Mouse (Mus musculus) layer of hippocampus, postnatal 14 days (tissue): ENCODE data around the gene Oas1c. TPM values are rescaled to one million over a fixed set of nuclear protein-coding genes. Genes with fewer than 3 reads are reported as not detected.
A peak's percentile ranks its signal among the peaks of the same experiment; 100 is the strongest.

Experiments
- DNase-seq, 2 experiments: peaks; one replicate each; pipeline ENCODE4 v3.0.0; 2021 to 2022; ENCODE audit warnings: low spot score in 2 of 2, mixed read lengths in 1 of 2
- microRNA-seq, 2 experiments: library from miRNA; unstranded; fragments of <30 nt; microRNA quantifications; one replicate each; pipeline ENCODE4 v1.2.0; 2021
- total RNA-seq, 2 experiments: library from RNA; stranded (reverse); gene quantifications; 2 replicates each; pipeline ENCODE4 v1.2.3; 2021

Oas1c gene
- total RNA-seq, 2 experiments from 2014 or later, result 0.41 to 0.69 TPM

DNA sequence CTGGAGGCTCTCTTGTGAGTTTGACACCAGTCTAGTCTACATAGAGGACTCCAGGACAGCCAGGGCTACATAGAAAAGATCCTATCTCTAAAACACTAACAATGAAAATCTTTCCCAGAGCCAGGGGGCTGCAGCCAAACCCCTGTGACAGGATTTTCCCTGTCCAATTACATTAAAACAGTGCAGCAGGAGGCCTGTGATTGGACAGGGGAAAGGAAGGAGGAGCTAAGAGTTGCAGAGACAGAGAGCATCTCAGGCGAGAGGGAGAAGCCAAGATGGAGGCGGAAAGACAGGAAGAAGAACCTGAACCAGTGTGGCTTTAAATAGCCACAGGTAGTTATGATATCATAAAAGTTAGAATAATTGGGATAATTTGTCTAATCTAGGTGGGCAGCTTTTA, 29.9 kb downstream of the Oas1c start:
- DNase-seq, result no peak

DNA sequence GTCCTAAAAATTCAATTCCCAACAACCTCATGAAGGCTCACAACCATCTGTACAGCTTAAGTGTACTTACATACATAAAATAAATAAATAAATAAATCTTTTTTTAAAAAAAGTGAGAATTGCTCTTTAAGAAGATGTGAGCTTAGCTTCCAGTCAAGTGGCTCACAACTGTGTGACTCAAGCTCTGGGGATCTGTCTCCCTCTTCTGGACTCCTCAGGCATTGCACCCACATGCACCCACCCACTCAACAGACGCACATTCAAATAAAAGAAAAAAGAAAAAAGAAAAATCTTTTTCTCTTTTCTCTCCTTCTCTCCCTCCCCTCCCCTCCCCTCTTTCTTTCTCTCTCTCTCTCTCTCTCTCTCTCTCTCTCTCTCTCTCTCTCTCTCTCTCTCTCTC, 30.7 kb downstream of the Oas1c start:
- DNase-seq, result no peak

DNA sequence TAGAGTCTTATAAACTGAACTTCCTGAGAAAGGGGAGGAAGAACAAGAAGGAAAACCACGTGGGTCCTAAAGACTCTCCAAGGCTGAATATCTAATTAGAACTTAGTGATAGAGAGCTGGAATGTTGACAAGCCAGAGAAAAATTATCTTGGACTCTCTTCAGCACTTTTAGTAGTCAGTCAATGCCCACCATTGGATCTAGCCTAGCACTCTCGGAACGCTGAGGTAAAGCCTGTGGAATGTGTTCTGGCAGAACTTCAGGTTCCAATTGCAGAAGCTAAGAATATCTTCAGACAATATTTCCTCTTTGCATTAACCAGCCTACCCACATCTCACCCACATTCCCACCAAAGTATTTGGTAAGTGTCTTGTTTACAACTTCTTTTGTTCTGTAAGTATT, 32.4 kb downstream of the Oas1c start:
- DNase-seq, result peak in 1 of 2 experiments; percentile 9

DNA sequence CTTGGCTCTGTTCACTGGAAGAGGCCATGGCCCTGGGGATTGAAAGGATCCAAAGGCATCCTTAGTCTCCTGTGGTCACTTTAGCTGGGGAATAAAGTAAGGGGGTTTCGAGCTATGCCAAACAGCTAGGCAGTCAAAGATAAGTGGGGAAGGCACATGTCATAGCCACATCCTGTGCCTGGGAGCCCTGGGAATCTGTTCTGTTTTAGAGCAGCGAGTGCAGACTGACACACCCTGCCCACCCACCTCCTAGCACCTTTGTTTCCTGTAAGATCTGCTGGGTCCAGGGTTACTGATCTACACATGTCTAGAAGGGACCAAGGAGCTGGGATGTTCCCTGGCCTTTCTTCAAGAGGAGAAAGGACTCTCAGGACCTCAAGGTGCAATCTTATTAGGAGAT, 33.4 kb downstream of the Oas1c start:
- DNase-seq, result no peak

DNA sequence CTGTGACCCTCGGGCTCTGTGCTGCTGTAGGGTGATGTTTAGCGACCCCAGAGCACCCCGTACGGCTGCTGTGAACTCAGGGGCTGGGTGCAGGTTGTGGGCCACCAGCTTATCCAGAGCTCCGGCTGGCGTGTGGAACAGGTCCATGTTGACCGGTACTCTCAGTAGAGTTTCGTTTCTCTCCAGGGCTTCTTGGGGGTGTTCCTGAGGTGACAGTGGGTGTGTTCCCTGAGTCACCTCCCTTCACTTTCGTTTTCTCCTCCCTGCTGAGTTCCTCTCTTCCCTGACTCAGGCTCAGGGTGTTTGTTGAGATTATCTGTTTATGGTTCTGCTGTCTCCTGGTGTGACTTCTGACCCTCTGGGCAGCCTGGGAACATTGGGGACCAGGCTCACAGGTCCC, 34.8 kb downstream of the Oas1c start, which contains the start of gene Oas3:
Gene Oas3, minus strand, starts transcription at position 184 of the 400 bp plus-strand sequence.
- no peak for DNase-seq

DNA sequence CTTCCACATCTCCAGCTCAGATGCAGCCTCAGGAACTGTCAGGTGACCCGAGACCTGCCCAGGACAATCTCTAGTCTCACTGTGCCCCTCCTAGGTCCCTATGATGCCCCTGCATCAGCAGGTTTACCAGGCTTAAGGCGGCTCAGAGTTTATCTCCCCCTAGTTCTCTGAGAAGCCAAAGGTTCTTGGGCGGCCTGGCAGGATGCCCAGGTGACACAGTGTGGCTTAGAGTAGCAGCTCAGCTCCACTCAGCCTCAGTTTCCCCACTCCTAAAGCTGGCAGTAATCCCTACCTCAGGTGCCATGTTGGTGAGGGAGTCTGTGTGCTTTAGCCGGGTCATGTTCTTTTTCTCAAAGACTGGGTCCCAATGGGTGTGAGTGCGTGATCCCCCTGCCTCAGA, 35.5 kb downstream of the Oas1c start:
- no peak for DNase-seq

DNA sequence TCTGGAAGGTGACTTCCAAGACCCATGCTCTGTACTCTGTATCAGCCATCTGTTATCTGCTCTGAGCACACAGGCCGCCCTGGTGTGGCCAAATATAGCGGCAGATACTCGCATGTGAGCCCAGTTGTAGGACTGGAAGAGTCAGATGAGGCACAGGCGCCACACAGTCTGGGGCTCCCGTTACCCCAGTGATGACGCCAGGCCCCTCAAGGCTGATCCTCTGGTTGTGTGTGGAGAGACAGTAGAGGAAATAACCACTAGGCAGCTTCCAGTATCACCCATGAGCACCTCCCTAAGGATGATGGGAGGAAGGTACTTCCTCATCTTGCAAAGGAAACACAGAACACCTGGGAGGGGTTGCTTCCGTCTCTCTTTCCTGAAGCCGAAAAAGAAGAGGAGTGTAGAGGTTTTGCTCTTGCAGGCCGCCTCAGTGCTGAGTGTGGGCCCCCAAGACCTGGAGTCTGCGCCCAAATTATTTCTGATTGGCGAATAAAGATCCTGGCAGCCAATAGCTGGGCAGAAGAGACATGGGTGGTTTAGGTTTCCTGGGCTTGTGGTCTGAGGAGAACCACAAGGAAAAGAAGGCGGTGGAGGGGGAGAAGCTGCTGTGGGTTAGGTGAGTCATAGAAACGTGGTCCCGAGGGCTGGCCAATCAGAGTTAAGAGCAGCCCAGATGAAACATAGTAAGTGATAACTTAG, 36.9 kb downstream of the Oas1c start:
- DNase-seq, result no peak

DNA sequence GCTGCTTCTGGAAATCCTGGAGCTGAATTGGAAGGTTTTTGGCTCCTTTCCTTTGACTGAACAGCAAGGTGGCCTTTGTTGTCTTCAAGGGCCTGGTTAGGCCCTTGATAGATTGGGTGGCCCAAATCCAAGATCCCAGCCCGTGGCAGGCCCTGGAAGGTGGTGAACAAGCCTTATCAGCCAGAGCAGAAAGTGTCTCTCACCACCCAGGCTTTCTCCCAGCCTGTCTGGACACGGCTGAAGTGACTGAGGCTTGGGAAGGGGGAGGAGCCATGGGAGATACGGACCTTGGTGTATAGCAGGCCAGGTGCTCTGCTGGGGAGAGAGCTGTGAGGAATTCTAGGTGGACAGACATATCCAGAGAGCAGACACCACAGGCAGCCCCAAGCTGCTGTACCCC, 42.9 kb downstream of the Oas1c start:
- DNase-seq, result no peak

DNA sequence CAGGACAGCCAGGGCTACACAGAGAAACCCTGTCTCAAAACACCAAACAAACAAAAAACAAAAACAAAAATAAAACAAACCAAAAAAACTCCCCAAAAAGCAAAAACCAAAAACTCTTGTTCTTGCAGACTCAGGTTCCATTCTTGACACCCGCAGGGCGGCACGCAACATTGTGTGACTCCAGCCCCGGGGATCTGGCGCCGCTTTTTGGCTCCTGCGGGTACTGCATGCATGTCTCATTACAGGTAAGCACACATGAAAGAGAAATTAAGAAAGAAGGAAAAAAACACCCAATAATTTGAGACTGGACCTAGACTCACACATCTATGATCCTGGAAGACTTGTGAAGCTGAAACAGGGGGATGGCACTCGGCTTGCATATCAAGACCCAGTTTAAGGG, 47.3 kb downstream of the Oas1c start:
- DNase-seq, result no peak

DNA sequence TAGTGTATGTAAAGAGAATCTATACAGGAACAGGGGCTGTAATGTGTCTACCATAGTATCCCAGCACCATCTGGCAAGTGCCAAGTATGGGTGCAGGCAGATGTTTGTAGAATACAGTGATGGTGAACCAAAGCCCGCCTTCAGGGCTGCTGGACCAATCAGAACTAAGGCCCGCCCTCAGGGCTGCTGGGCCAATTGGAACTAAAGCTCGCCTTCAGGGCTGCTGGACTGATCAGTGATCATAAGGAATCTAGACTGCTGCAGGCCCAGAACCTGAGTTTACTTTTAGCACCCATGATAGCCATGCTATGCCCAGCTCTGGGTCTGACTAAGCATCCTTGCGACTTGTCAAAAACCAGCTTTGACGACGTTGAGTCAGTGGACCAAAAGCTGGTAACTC, 50.4 kb downstream of the Oas1c start:
- no peak for DNase-seq

DNA sequence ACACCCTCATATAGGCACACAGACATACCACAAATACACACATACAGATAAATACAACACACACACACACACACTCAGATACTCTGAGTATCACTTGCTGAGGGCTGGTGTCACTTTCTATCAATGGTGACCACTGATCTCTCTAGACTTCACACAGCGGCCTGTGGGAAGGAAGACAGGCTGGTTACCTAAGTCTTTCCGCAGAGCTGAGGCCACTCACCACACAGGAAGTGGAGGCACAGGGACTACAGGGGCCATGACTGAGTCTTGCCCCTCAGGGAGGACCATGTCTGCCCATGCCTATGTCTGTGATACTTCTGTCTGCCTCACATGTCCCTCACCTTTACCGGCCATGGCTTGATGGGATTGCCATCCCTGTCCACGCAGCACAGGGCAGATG, 58.1 kb downstream of the Oas1c start:
- DNase-seq, result no peak

DNA sequence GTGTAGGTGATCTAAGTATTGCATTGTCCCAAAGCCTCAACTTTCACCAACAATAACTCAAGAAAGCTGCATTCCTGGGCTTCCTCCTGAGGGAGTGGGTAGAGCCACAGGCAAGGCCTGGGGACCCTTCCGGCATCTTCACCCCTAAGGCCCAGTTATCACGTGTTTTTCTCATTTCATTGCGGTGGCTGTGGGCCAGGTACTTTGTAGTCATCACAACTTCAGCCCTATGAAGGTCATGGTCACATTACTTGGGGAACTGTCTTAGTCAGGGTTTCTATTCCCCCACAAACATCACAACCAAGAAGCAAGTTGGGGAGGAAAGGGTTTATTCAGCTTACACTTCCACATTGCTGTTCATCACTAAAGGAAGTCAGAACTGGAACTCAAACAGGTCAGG, 59.5 kb downstream of the Oas1c start:
- DNase-seq, result no peak

DNA sequence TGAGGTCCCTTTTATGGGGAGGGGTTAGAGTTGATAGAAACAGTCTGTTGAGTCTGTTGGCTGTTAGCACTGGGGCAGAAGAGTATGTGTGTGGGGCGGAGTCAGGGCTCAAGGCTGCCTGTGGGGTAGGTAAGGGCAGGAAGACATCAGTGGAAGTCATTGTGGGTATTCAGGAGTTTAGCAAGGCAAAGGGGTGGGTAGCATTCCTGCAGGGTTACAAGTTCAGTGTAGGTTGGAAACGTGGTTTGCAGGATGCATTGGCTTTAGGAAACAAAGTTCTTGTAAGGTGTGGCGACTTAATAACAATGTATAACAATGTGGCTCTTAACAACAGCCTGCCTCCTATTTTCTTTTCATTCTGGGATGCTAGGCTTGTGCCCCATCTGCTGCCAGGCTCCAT, 61.1 kb downstream of the Oas1c start:
- no peak for DNase-seq

Small RNAs within 50 kb of the gene (microRNA-seq; reads per million reads assigned to microRNA genes)
- gene Gm22907, result 0 reads per million in 2 experiments

Other genes with a start within 250 kb of the Oas1c start
- 10 to 100 TPM; 44.1 to 45.2 TPM for gene Tpcn1, start 223.8 kb downstream of the Oas1c start, total RNA-seq
- gene Iqcd, start 223.5 kb downstream of the Oas1c start, total RNA-seq, result 1 to 10 TPM in 1 of 2 experiments, under 1 TPM in 1; 0.52 to 2.4 TPM
- 10 to 100 TPM; 24.8 to 26.8 TPM for gene Rita1, start 199.9 kb downstream of the Oas1c start, total RNA-seq
- 10 to 100 TPM; 41.7 to 44.4 TPM for gene Ddx54, start 199.8 kb downstream of the Oas1c start, total RNA-seq
- 1 to 10 TPM in 1 of 2 experiments, not detected in 1; 1.8 TPM for gene Cfap73, start 178.3 kb downstream of the Oas1c start, total RNA-seq
- gene Rasal1, start 163.7 kb downstream of the Oas1c start, total RNA-seq, result 10 to 100 TPM; 82.3 to 92.4 TPM
- gene Dtx1, start 100.6 kb downstream of the Oas1c start, total RNA-seq, result 10 to 100 TPM; 70.5 to 74.2 TPM
- under 1 TPM; 0.12 to 0.16 TPM for gene Oas2, start 62.7 kb downstream of the Oas1c start, total RNA-seq
- gene Oas3, start 34.9 kb downstream of the Oas1c start, total RNA-seq, result not detected
- not detected for gene Oas1e, start 17.0 kb downstream of the Oas1c start, total RNA-seq
- not detected for gene Oas1f, start 34.9 kb upstream of the Oas1c start, total RNA-seq
- gene Oas1h, start 48.9 kb upstream of the Oas1c start, total RNA-seq, result not detected
- not detected for gene Oas1g, start 75.1 kb upstream of the Oas1c start, total RNA-seq
- gene Oas1a, start 95.0 kb upstream of the Oas1c start, total RNA-seq, result under 1 TPM in 1 of 2 experiments, not detected in 1; 0.19 TPM
- gene Oas1d, start 102.0 kb upstream of the Oas1c start, total RNA-seq, result not detected
- gene Rph3a, start 197.6 kb upstream of the Oas1c start, total RNA-seq, result 100 to 1,000 TPM; 178 TPM